Mouse (Mus musculus) adrenal gland, postnatal 10 days (tissue): Measurements from ENCODE around the gene Mfrp. TPM values are rescaled to one million over a fixed set of nuclear protein-coding genes. Genes with fewer than 3 reads are reported as not detected.

ENCODE experiments used
- DNase-seq: peaks from one replicate; pipeline ENCODE4 v3.0.0; 2021; ENCODE audit warnings: mixed read lengths
- long read RNA-seq, 2 experiments: library from polyadenylated mRNA; stranded (forward); transcript quantifications; one replicate each; pipeline ENCODE4 v2.0.0; 2021
- total RNA-seq, 2 experiments: library from RNA; stranded (reverse); gene quantifications; 2 replicates each; pipeline ENCODE4 v1.2.3; 2021

Gene Mfrp
- total RNA-seq = under 1 TPM in 1 of 2 experiments, not detected in 1; 0.30 TPM
- long read RNA-seq, experiment 1 = 0 reads
- long read RNA-seq, experiment 2 = 0 reads

DNA sequence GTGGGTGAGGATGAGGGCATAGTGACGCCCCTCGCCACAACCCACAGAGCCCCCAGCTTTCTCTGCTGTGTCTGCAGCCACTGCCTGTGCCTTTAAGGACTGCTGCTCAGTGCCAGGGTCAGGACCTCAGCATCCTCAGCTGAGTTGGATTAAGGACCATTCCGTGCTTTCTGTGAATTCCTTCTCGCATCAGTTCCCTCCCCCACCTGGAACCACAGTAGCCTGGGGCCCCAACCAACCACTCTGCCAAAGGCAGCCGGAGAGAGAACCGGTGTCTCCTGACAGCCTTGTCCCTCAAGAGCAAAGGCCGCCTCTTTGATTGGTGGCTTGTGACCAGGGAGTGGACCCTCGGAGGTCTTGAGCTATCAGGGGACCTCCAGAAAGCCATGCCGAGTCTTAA lies at the start of gene Mfrp:
Mfrp (plus strand) TSS at position 240 of the 400 bp plus-strand sequence.
- no peak for DNase-seq

DNA sequence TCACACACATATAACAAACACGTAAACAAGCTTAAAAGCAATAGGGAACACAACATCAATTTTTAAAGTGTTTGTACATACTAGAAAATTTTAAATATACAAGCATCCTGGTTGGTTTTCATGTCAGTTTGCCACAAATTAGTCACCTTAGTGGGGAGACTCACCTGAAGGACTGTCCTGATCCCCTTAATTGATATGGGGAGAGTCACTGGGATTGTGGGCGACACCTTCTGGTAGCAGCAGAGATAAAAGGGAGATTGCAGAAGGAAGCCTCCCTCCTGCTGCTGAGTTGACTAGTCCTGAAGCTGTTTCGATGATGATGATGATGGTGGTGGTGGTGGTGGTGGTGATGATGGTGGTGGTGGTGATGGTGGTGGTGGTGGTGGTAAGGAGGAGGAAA lies 48.7 kb upstream of the Mfrp start:
- DNase-seq = no peak

DNA sequence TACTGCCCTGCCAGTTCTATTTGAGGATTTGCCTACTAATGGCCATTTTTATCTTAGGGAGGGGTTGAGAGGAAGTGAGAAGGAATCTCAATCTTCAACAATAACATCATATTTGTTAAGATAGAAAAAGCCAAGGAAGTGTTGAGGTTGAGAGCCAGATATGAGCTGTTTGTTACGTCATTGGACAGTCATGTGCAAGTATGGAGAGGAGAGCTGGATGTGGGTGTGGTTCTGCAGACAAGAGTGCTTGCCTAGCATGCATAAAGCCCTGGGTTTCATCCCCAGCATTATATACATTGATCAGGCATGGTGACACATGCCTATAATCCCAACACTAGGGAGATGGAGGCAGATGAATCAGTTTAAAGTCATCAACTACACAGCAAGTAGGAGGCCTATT lies 47.6 kb upstream of the Mfrp start:
- no peak for DNase-seq

DNA sequence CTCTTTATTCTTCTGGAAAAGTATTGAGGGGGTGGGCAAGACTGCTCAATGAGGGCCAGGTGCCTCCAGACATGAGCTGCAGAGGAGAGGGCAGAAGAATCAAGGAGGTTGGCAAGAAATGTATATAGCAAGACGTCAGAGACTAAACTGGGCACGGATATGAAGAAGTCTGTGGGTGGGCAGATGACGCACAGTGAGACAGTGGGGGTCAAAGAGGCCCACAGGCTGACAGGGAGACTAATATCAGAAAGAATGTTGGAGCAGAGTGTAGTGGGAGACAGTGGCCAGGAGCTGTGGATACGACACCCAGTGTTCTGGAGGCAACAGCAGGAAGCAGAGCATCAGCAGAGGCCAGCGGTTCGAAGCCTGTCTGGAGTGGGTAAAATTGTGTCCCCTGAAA lies 42.9 kb upstream of the Mfrp start:
- no peak for DNase-seq

DNA sequence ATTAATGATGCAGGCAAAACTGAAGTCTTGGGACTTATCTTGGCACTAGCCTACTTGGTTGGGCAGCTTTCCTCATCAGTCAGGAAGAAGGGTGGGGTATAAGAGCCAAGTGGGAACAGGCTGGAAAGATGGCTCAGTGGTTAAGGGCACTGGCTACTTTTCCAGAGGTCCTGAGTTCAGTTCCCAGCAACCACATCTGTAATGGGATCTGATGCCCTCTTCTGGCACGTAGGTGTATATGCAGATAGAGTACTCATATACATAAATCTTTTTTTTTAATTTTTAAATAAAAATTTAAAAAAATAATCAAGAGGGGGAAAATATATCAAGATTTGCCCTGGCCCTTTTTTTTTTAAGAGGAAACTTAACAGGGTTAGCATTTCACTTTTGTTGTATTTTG lies 36.4 kb upstream of the Mfrp start:
- DNase-seq = no peak

DNA sequence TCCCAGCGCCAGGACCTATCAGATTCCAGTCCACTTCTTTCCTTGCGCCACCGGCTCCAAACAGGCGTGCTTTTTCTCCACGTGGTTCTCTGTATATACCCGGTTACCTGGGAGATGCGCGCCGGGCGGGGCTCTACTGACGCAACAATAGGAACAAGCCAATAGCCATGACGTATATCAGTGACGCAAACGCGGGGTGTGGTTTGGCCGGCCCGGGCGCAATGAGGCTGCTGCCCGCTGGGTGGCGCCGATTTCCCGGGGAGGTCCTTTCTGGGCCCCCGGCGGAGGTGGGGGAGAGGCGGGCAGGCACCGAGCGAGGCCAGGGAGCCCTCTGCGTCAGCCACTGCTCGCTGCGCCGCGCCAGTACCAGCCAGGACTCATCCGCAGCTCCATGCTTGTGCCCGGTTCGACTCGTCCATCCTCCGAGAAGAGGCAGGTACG lies 34.7 kb upstream of the Mfrp start, which contains the start of gene Usp2:
Usp2 (plus strand) TSS at position 237 of the 441 bp plus-strand sequence.
- DNase-seq = peak; percentile 100

DNA sequence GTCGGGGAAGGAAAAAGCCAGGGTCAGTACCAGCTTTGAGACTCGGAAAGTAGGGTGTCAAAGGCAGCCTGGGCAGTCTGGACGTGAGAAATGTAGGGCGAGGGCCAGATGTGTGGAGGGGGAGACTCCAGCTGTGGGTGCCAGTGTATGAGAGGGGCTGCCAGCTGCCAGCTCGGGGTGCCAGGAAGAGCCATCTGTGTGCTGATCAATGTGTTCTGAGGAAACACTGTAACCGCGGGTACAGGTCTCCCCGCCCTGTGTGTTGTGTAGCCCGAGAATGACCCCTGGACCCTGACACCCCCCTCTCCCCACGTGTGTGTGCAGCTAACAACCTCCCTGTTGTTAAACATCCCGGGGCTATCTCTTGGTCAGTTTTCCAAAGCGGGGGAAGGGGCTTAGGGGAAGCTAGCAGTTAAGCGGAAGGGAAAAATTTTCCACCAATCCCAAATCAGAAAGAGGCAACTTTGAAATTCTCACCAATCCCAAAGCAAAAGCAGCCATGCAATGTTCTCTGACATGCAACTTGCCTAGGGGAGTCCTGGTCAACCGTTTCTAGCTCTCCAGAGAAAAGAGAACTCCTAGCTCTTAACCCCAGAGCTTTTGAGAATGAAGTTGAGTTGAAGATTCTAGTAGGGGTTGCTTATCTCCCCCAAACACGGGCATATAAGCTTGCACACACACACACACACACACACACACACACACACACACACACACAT lies 34.1 kb upstream of the Mfrp start:
- DNase-seq = no peak

DNA sequence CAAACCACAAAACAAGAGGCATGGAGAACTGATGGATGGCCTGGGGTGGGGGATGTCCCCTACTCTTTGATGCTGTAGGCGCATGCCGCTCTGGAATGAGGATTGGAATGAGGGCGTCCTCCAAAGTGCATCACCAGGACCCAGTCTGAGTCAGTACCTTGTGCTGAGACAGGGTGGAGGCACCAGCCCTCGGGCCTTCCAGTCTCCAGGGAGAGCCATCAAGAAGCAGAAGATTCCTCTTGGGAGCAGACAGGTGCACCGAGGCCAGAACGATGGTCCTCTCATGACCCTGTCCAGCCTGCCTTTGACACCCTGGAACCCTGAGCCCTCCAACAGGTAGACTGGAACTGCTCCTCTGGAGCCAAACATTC lies 33.6 kb upstream of the Mfrp start:
- no peak for DNase-seq

DNA sequence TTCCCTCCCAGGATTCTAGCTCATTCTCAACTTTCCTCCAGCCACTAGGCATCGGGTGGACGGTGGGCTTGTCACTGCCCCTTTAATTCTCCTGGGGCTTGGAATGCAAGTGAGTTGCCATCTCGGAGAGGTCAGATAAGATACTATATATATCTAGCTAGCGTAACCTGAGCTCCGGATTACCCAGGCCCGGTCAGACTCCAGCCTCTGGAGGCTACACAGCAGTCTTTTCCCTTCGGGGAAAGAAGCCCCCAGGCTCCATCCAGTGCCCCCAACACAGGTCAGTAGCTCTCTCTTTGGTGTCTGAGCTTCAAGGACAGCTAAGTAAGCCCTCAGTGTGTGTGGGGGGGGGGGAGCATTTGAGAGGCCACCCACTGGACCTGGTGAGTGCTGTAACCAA lies 32.3 kb upstream of the Mfrp start:
- DNase-seq = no peak

DNA sequence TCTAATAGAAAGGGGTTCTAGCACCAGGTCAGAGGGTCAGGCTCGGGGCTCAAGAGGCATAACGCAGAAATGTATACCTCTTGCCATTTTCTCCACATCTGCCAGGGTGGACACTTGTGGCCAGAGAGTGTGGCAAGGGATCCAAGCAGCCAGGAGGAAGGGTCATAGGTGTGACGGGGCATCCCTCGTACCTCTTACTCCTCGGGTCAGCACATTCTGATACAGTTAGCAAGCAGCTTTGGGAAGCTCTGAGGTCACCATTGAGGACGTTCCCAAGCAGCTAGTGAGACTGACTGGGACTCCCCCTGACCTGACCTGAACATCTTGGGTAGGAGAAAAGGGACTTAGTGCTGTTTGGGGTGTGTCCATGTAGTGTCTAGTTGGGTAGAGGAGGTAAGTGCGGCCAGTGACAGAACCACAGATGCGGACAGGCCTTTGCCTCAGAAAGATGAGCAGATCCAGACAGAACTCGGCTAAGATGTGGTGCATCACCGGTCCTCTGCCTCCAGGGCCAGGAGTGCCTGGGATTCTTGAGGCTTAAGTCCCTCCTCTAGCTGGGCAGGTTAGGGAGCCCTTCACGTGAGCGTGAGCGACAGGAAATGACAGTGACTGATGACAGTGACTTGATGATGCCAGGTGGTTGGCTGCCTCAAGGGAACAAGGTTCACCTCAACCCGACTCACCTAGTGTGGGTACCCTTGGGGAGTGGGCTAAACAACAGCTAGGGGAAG lies 31.3 kb upstream of the Mfrp start:
- no peak for DNase-seq

DNA sequence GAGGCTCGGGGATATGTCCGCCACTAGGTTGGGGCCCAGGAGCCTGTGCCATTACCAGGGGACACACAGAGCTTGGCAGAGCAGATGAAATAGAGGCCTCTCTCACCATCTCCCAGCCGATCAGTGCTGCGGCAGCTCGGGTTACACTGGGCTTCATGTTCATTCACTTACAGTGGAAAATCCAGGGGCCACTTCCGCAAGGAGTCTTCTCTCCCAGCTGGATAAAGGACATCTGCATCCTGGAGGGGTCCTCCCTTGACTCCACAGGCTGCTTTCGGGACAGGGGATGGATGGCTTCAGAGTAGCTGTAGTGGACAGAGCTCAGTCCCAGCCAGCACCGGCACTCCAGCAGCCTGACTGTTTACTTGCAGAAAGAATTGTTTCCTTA lies 30.7 kb upstream of the Mfrp start:
- DNase-seq = no peak

DNA sequence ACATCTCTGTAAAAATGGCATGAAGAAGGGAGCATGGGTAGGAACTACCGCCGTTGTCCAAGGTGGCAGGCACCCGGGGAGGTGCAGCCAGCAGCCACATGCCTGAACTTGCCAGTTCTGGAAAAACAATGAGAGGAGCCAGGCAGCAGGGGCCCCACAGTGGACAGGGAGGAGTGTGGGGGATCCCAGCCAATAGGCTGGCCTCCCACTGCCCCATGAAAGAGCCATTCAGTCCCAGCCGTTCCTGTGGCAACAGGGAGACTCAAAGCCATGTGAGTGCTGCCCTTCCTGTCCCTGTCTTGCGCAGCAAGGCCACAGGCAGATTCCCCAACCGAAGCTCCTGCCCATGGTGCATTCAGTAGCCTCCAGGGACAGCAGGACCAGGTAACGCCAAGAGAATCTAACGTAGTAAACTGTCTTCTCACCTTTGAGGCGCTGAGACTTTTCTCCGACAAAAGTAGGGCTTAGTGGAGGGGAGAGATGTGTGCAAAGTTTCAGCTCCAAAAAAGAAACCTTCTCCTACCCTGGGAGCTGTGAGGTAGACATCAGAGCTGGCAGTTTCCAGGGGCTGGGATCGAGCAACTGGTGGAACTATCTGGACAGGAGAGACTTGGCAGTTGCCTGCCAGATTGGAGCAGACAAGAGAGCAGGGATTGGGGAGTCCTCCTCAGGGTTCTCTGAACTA lies 29.5 kb upstream of the Mfrp start:
- peak; percentile 56 for DNase-seq

DNA sequence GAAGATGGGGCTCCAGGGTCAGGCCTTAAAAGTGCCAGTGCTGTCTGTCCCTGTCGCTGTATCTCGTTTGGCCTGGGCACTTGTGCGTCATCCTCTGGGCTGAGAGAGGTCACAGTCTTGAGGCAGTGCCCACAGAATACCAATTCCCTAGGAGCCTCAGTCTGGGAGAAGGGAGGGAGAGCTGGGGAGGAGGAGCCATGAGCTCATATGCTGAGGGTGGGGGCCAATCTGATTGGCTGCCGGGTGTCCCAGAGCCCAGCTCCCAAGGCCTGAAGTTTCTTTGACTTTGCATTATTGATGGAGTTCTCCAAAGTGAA lies 29.0 kb upstream of the Mfrp start:
- peak; percentile 82 for DNase-seq

DNA sequence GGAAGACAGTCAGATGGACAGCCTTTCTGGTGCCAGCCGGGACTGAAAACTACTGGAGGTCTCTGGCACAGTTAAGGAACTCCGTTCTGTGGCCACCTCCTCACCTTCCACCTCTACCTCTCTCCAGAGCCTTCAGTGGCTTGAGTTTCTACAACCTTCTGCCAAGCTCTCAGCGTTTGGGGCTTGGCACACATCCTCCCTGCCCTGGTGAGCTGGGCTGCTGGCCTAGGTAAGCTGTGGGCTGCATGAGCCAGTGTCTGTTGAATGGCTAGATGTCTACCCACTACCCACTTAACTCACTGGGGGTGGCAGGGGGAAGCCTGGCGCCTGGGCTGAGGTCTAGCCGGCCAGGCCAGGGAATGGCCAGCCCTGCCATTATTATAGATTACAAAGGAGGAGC lies 28.4 kb upstream of the Mfrp start:
- DNase-seq = peak; percentile 49

DNA sequence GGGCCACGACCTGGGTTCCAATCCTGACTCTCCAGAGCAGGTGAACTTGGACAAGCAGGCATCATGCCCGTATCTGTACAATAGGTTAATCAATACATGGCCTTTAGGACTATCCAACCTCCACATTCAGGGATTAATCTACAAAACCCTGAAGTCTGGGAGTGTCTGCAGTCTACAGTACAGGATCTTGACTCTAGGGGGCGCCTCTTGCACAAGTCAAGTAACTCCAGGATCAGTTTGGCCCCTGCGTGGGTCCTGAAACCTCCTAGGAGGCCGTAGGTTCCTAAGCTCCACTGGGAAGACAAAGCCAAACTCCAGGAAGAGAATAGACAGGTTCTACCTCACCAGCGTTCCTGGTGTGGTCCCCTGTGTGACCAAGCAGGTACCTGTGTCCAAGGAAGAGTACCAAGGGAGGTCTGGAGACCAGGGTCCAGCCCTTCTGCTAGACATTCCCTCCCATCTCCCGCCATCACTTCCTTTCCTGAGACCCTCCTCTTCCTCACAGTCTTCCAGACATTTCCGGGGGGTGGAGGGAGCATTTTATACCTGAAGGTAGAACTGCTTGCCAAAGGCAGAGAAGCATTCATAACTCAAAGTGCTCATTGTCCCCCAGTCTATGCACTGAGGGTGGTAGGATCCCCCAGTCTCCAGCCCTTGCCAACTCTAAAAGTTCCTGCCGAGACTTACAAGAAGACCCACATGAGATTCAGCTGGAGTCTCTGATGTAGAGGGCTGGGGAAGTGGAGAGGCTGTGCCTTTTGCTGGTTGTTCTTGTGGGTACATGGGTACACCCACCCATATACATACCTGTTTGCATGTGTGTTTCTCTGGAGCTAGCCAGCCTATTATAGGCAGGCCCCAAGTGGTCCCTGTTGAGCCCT lies 26.9 kb upstream of the Mfrp start:
- DNase-seq = peak; percentile 57

DNA sequence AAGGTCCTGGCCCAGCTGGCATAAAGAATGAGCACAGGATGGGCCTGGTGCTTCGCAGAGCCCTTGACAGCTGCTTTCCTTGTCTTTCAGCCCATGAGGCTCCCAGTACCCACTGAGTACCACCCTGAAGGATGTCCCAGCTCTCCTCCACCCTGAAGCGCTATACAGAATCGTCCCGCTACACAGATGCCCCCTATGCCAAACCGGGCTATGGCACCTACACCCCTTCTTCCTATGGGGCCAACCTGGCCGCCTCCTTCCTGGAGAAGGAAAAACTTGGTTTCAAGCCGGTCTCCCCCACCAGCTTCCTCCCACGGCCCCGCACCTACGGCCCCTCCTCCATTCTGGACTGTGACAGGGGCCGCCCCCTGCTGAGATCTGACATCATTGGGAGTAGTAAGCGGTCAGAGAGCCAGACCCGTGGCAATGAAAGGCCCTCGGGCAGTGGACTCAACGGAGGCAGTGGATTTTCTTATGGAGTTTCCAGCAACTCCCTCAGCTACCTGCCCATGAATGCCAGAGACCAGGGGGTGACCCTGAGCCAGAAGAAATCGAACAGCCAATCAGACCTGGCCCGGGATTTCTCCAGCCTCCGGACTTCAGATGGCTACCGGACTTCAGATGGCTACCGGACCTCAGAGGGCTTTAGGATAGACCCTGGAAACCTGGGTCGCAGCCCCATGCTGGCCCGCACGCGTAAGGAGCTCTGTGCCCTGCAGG lies 26.1 kb upstream of the Mfrp start:
- DNase-seq = no peak

DNA sequence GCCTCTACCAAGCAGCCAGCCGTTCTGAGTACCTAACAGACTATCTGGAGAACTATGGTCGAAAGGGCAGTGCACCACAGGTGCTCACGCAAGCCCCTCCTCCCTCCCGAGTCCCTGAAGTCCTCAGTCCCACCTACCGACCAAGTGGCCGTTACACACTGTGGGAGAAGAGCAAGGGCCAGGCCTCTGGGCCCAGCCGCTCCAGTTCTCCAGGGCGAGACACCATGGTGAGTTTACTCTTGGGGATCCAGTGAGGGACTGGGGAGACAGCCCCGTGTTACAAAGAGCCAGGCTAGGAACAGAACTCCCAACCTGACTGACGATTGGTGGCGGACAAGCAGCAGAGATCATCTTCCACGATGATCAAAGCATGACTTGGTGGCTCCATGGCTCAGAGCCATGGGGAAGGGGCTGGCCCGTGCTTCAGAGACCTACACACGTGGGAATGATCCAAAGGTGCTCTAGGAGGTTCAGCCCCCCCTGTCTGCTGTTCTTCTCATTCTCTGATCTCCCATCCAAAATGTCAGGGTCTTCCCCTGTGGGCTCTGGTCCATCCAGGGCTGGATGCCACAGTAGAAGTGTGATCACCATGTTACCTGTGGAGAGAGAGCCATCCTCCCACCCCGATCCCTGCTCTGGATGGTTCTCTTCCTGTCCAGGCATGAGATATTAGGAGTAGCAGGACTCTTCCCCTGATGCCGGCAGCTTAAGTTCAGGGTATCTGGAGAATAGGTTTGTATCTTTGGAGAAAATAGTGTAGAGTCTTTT lies 25.3 kb upstream of the Mfrp start:
- DNase-seq = no peak

DNA sequence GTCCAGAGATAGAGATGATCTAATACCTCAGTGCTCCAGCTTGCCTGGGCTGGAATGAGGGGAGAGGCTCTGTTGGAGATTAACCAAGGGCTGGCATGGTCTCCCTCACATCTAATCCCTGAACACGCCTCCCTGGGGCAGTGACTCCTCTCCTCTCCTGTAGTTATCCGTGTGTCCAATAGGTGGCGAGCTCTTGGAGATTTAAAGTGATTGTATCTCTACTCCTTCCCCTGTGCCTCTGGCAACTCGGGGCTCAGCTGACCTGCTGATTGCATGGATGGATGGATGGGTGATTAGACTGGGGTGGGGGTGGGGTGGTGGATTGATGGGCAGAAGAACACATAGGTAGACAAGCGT lies 24.8 kb upstream of the Mfrp start:
- DNase-seq = peak; percentile 69

DNA sequence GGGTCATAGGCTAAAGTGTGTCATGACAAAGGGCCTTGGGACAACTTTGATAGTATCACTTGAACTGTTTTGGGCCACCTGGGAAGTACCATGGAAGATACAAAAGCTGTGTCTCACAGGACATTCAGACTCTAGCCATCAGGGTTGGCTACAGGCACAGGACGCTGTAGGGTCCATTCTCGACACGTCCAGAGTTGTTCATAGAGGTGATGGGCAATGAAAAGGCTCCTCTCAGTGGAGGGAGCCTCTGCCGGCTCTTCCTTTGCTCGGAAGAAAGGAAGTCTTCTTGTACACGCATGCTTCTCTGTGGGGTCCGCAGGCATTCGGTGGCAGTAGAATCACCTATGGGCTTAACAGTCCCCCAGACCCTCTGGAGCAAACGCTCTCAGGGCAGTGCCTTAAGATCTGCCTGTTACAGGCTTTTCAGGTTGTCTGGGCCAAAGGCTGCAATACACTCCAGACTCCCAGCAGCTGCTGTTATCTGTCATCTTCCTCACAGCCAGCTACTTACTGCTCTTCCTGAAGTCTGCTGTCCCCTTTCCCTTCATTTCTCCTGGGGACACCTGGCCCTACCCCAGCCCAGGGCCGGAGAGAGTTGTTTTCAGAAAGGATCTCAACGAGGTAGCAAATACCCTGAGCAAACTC lies 24.1 kb upstream of the Mfrp start:
- no peak for DNase-seq

DNA sequence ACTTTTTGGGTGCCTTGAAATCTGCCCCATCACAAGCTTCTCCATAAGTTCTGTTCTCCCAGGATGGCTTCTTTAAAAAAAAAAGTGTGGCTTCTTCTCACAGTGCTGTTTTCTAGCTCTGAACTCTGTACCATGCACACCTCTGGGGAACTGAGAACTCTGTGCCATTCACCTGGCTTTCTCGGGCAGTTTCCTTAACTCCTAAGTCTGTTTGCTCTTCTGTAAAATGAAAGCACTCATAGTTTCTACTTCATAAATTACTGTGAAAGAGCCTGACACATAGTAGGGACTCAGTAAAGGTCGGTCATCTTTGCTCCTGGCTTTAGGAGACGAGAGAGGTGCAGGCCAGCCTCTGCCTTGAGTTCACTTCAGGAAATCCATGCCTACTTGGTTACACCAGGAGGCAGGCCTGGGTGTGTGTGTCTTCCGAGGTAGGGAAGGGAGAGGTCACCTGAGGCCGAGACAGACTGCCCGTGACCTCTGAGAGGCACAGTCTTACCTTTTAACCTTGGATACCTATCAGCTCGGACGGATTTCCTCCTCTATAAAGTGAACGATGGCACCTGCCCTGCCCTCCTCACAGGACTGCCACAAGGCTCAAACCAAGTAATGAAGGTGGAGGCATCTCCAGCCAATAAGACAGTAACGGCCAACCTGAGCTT lies 23.3 kb upstream of the Mfrp start:
- DNase-seq = no peak
